Mouse (Mus musculus): ENCODE data around the gene Kif6.

- TF ChIP-seq POLR2A (IDR thresholded peaks at IDR 0.05; ENCODE audit: insufficient read depth, low read depth, low read length) (no peak), CTCF (IDR thresholded peaks at IDR 0.05) (peak; percentile 84), EP300 (IDR thresholded peaks at IDR 0.05; ENCODE audit: insufficient read depth, low read depth, low read length) (peak; percentile 47; the same call in 1 of the 2 replicates)
These were observed 336.5 kb downstream of the Kif6 start for GRCm38 (mm10) chr17:49951491-49951855.

Measured in heart, adult 2 months (tissue).